Mouse (Mus musculus): ENCODE data around the gene Nlrp10. TPM values are rescaled to one million over a fixed set of nuclear protein-coding genes. Genes with fewer than 3 reads are reported as not detected.

Nlrp10 gene
- polyA plus RNA-seq, 1 experiment from 2014 or later, result 2.4 TPM

DNA sequence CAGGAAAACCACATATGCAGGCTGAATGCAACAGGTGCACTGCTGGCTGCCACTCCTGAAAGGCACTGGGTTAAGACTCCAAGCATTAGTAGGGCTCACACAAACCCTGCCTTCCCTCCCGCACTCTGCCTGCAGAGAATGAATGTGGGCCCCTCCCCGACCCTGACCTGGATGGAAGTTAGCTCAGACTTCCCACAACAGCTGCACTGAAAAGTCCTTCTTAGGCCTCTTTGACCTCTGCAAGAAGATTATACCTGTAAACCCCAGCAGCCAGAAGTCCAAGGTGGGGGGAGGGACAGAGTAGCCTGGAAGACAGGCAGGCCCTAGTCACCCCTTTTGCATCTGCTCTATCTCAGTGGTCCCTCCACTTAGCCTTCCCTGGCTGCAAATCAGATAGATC, 19.3 kb upstream of the Nlrp10 start:
- H3K27me3 ChIP-seq, result peaks cover 7% of the 10 kb centered on the region
- ATAC-seq (no peak), DNase-seq (ENCODE audit: low read depth, low spot score) (no peak)
- in situ Hi-C loops (cut with MboI; ENCODE audit: low pct_unique_long_range_greater_than_20kb), result no loop called here
- ChIA-PET CTCF (no interaction called here), POLR2A (interaction anchor here (0.6 kb wide), 1 partner anchor 16 kb away, joined by 3 read pairs; no protein-coding TSS in a partner anchor)
- no peak for TF ChIP-seq CTCF (IDR thresholded peaks at IDR 0.05)

DNA sequence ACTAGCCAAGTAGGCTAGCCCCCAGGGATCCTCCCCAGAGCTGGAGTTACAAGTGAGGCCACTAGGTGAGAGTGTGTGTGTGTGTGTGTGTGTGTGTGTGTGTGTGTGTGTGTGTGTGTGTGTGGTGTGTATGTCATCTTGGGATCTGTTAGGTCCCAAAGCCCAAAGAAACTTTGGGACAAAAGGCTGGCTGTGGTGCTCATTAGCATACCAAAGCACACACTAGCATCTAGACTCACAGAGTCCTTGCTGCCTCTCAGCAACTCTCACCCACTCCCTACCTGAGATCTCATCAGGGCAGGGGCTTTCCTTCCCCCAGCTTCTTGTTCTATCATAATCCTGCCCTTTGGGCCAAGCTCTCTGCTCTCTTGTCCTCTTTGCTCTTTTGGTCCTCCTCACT, 18.6 kb upstream of the Nlrp10 start:
- H3K27me3 ChIP-seq, result peaks cover 7% of the 10 kb centered on the region
- no peak for TF ChIP-seq CTCF (IDR thresholded peaks at IDR 0.05)
- in situ Hi-C loops (cut with MboI; ENCODE audit: low pct_unique_long_range_greater_than_20kb), result no loop called here
- DNase-seq (ENCODE audit: low read depth, low spot score) (no peak), ATAC-seq (no peak)
- ChIA-PET CTCF (interaction anchor here (1.2 kb wide), 1 partner anchor 8 kb away, joined by 3 read pairs; no protein-coding TSS in a partner anchor), POLR2A (no interaction called here)

DNA sequence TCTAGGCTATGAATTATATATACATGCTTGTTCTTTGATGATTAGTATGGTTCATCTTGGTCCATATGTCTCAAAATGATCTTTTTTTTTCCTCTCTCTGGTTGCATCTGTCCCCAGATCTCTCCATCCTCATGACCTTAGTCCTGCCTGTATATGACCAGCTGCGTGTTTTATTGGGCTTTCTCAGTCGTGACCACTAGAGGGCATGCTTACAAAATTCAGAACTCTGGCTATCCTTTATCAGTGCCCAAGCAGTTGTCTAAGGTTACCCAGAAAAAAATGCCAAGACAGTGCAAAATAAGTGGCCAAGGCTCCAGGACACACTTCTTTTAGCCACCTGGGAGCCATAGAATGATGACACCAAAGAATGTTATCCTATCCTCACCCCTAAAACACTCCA, 14.0 kb upstream of the Nlrp10 start:
- DNase-seq (ENCODE audit: low read depth, low spot score) (no peak), ATAC-seq (peak; percentile 84)
- ChIA-PET CTCF (interaction anchor here (0.8 to 2.4 kb wide), 7 partner anchors 9 to 78 kb away, joined by 3 to 16 read pairs (median 4); partner anchors contain the start of genes Eif3f and Nlrp10), POLR2A (no interaction called here)
- in situ Hi-C loops (cut with MboI; ENCODE audit: low pct_unique_long_range_greater_than_20kb), result no loop called here
- H3K27me3 ChIP-seq, result no peaks in the 10 kb centered on the region
- TF ChIP-seq CTCF (IDR thresholded peaks at IDR 0.05), result peak; percentile 81

DNA sequence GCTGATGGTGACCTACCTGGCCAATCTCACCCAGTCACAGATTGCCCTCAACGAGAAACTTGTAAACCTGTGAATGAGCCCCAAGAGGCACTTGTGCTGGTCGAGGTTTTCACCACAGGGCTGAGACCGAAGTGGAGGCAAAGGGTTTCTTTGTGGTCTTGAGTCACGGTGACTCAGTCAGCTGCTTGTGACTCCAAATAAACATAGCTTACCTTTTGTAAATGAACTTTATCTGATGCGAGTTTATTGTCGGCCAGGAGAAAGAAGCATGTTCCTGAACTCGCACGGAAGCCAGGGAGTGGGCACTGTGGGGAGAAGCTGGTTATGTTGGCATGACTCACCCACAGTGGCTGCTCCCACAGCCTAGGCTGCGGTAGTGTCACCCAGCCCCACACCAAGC, 11.5 kb upstream of the Nlrp10 start:
- ChIA-PET POLR2A (interaction anchor here (1.7 kb wide), 1 partner anchor 80 kb away, joined by 5 read pairs; no protein-coding TSS in a partner anchor), CTCF (interaction anchor here (1.3 to 2.0 kb wide), 3 partner anchors 12 to 80 kb away, joined by 3 to 6 read pairs (median 5); no protein-coding TSS in a partner anchor)
- no peaks in the 10 kb centered on the region for H3K27me3 ChIP-seq
- in situ Hi-C loops (cut with MboI; ENCODE audit: low pct_unique_long_range_greater_than_20kb), result no loop called here
- no peak for TF ChIP-seq CTCF (IDR thresholded peaks at IDR 0.05)
- ATAC-seq (peak; percentile 52), DNase-seq (ENCODE audit: low read depth, low spot score) (peak; percentile 41)

DNA sequence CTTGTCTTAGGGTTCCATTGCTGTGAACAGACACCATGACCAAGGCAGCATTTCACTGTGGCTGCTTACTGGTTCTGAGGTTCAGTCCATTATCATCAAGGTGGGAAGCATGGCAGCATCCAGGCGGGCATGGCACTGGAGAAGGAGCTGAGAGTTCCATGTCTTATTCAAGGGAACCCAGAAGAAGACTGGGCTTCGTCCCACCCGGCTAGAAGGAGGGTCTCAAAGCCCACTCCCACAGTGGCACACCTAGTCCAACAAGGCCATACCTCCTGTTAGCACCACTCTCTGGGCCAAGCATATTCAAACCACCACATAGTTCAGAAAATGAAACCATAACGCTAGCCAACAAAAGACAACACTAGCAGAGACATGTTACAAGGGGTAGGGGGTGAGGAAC, 6.6 kb upstream of the Nlrp10 start:
- DNase-seq (ENCODE audit: low read depth, low spot score), result no peak
- POLR2A ChIA-PET, result no interaction called here
- TF ChIP-seq CTCF (IDR thresholded peaks at IDR 0.05), result no peak
- H3K27me3 ChIP-seq, result no peaks in the 10 kb centered on the region
- in situ Hi-C loops (cut with MboI; ENCODE audit: low pct_unique_long_range_greater_than_20kb), result loop anchor here (10.0 kb wide), 1 partner anchor 82 kb away; the partner anchor contains the start of gene Olfr516
- ATAC-seq, result no peak
- CTCF ChIA-PET, result interaction anchor here (0.9 to 2.5 kb wide), 3 partner anchors 8 to 114 kb away, joined by 3 to 16 read pairs (median 3); no protein-coding TSS in a partner anchor

DNA sequence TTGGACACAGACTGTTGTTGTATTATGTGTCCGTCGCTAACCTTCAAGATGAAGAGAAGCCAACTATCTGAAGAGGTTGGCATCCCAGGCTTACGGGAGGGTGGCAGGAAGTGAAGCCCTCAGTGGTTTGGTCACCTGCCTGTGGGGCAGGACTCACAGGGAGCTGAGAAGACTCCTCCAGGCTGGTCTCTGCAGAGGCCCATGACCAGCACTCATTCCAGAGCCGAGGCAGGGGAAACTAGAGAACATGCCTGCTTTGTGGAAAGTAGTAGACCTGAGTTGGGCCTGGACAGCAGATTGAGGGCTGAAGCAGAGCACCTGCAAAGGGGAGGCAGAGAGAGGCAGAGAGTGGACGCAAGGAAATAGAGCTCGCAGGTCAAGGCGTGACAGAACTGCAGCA, 5.4 kb upstream of the Nlrp10 start:
- TF ChIP-seq CTCF (IDR thresholded peaks at IDR 0.05), result no peak
- in situ Hi-C loops (cut with MboI; ENCODE audit: low pct_unique_long_range_greater_than_20kb), result loop anchor here (10.0 kb wide), 1 partner anchor 81 kb away; the partner anchor contains the start of gene Olfr516
- no peak for DNase-seq (ENCODE audit: low read depth, low spot score)
- ChIA-PET POLR2A (interaction anchor here (0.6 kb wide), 1 partner anchor 24 kb away, joined by 3 read pairs; no protein-coding TSS in a partner anchor), CTCF (interaction anchor here (1.1 to 2.5 kb wide), 2 partner anchors 9 to 84 kb away, joined by 3 to 16 read pairs; no protein-coding TSS in a partner anchor)
- H3K27me3 ChIP-seq, result no peaks in the 10 kb centered on the region
- ATAC-seq, result no peak

DNA sequence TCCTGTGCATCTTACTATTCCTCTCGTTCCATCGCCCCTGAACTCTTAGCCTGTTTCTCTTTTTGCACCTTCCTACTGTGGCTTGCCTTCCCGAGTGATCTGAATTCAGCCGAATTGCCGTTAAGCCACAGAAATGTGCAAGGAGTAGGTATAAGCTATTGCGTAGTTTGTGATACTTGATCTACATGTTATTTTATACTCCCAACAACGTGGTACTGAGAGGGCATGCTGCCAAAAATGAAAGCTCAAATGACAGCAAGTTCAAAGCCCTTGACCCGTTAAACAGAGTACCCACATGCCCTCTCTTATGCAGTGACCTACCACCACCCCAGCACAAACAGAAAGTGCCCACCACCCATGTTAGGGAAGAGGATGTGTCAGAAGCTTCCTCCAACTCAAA, 4.9 kb upstream of the Nlrp10 start:
- CTCF ChIA-PET, result interaction anchor here (2.5 kb wide), 1 partner anchor 10 kb away, joined by 16 read pairs; no protein-coding TSS in a partner anchor
- POLR2A ChIA-PET, result interaction anchor here (0.6 kb wide), 1 partner anchor 23 kb away, joined by 3 read pairs; no protein-coding TSS in a partner anchor
- H3K27me3 ChIP-seq, result no peaks in the 10 kb centered on the region
- in situ Hi-C loops (cut with MboI; ENCODE audit: low pct_unique_long_range_greater_than_20kb), result loop anchor here (5.0 to 10.0 kb wide), 2 partner anchors 80 to 118 kb away; partner anchors contain the start of gene Olfr516
- no peak for DNase-seq (ENCODE audit: low read depth, low spot score)
- no peak for ATAC-seq
- no peak for TF ChIP-seq CTCF (IDR thresholded peaks at IDR 0.05)

DNA sequence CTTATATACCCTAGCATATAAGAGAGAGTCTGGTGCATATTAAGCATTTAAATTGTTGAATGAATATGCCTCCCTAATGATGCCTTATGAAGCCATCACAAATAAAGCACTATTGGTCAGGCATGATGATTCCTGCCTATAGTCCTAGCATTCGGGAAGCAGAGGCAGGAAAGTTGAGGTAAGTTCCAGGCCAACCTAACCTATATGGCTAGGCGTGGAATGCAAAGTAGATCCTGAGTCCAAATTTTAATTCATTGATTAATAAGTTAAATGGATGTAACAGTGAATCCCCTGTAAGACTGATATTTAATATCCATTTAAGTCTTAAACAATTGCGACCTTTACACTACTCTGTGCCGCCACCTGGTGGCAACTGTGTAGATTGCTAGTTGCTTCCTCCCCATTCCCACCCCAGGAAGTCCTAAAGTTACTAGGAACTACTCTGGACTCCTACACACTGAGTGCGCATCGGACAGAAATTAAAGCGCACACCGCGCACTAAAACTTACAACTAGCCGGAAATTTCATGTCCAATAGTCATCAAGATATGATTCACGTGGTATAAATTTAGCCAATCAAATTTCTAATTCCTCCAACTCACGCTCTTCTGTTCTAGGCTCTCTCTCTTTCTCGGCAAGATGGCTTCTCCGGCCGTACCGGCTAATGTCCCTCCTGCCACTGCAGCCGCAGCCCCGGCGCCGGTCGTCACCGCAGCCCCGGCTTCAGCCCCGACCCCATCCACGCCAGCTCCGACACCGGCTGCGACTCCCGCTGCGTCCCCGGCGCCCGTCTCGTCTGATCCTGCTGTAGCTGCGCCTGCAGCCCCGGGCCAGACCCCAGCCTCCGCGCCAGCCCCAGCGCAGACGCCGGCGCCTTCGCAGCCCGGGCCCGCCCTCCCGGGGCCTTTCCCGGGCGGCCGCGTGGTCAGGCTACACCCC, 4.1 kb upstream of the Nlrp10 start, which contains the start of gene Eif3f:
Eif3f (plus strand) TSS at position 624 of the 938 bp plus-strand sequence.
- no peaks in the 10 kb centered on the region for H3K27me3 ChIP-seq
- in situ Hi-C loops (cut with MboI; ENCODE audit: low pct_unique_long_range_greater_than_20kb), result loop anchor here (5.0 to 10.0 kb wide), 2 partner anchors 79 to 117 kb away; partner anchors contain the start of gene Olfr516
- CTCF ChIA-PET, result interaction anchor here (1.0 to 2.5 kb wide), 2 partner anchors 11 to 83 kb away, joined by 3 to 16 read pairs; partner anchors contain the start of gene Olfr516
- ATAC-seq (peak; percentile 87), DNase-seq (ENCODE audit: low read depth, low spot score) (peak; percentile 99)
- TF ChIP-seq CTCF (IDR thresholded peaks at IDR 0.05), result peak; percentile 96
- POLR2A ChIA-PET, result no interaction called here

DNA sequence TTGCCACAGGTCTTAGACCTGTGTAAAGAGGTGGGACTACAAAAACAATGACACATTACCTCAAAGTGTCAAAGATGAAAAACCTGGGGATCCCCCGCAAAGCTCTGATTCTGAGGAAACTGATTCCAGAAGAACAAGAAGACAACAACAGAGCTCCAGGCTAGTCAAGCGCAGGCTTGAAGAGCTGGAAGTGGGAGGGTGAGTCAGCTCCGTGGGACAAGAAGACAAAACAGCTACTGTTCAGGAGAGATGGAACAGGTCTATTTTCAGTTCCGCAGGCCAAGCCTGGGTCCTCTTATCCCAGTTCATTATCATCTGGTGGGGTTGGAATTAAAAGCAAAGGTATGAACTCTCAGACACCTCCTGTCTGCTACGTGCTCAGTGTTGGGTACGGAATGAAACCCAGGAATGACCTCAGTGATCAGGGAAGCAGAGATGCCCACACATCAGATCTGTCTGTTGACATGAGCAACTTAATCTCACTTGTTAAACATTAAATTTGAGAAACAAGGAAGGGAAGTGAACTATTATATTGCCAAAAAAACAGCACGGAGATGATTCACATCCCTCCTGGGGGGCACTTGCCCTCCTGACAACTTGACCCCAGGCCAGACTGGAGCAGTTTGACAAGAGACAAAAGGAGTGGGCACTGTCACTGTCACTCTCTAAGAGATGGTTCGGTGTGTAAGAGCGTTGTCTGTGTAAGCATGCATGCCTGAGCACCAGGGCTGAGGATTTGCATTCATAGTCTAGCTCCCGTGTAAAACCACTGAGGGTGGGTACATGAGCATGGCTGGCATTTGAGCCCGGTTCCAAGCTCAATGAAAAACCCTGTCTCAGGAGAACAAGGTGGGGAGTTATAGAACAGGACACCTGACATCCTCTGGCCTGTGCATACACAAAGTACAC, 1.4 kb downstream of the Nlrp10 start:
- in situ Hi-C loops (cut with MboI; ENCODE audit: low pct_unique_long_range_greater_than_20kb), result no loop called here
- no peaks in the 10 kb centered on the region for H3K27me3 ChIP-seq
- peak; percentile 85 for ATAC-seq
- ChIA-PET CTCF (no interaction called here), POLR2A (no interaction called here)
- TF ChIP-seq CTCF (IDR thresholded peaks at IDR 0.05), result no peak
- peak; percentile 74 for DNase-seq (ENCODE audit: low read depth, low spot score)

DNA sequence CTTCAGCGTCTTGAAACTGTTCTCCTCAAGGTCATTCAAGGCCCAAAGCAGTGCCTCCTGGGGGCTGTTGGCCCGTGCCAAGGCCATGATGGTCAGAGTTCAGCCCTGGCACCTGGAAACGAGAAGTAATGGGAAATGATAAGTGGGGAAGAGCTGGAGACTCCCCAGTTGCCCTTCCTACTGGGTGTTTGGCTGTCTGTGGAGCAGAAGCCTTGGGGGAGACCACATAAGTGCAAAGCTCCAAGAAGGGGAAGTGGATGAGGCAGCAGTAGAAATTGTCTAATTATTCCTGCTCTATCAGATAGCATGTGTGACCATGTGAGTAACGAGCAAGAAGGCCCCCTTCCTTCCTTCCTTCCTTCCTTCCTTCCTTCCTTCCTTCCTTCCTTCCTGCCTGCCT, 2.9 kb downstream of the Nlrp10 start:
- DNase-seq (ENCODE audit: low read depth, low spot score) (no peak), ATAC-seq (no peak)
- in situ Hi-C loops (cut with MboI; ENCODE audit: low pct_unique_long_range_greater_than_20kb), result no loop called here
- CTCF ChIA-PET, result no interaction called here
- no peaks in the 10 kb centered on the region for H3K27me3 ChIP-seq
- no peak for TF ChIP-seq CTCF (IDR thresholded peaks at IDR 0.05)
- POLR2A ChIA-PET, result no interaction called here

All from Patski (cell line).